Mouse (Mus musculus): ENCODE measurements around the gene 1700029I15Rik. TPM values are rescaled to one million over a fixed set of nuclear protein-coding genes. Genes with fewer than 3 reads are reported as not detected.
A peak's percentile ranks its signal among the peaks of the same experiment; 100 is the strongest.

Gene 1700029I15Rik
- polyA plus RNA-seq, 1 experiment: 1.1 TPM

DNA sequence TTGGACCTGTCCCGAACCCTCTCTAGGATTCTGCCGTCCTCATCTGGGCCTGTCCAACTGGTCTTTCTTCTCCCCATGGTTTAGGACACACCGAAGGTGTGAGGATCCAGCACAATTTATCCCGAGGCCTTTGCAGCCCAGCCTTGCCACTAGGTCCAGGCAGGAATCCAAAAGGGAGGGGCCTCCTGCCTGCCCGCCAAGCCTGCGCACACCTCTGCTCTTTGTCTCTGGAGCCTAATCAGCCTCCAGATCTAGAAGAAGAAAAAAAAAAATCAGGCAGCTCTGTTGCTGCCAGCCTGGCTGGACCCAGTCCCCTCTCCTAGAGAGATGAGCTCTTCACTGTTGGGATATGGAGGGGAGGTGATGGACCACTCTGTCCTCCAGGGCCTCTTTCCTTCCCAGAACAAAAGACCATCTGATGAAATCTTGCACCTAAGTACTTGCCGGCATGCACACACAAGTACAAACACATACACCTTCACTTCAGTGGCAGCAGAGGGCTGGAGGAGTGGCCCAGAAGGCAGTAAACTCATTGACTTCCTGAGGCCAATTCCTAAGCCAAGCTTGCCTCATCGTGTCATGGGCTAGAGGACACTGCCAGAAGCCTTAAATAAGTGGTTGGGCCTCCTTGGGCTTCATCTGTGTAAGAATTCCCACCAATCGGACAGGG is 9.4 kb upstream of the 1700029I15Rik start:
- Histone ChIP-seq H3K4me1 (ENCODE audit: control insufficient read depth, insufficient read depth, low read length) (peaks cover 8% of the 10 kb centered on the region; the same call in 1 of the 2 replicates), H3K27ac (ENCODE audit: insufficient read depth, low read depth, low read length) (no peak overlapping the region), H3K4me3 (ENCODE audit: insufficient read depth, low read length) (no peak overlapping the region)
- TF ChIP-seq POLR2A (IDR thresholded peaks at IDR 0.05; ENCODE audit: borderline replicate concordance, low read depth, low read length) (no peak), CTCF (IDR thresholded peaks at IDR 0.05; ENCODE audit: low read depth, low read length) (no peak)

- H3K4me1 ChIP-seq (ENCODE audit: control insufficient read depth, insufficient read depth, low read length): peaks cover 8% of the 10 kb centered on the region; the same call in 1 of the 2 replicates
- no peak overlapping the region for H3K27ac ChIP-seq (ENCODE audit: insufficient read depth, low read depth, low read length)
Observed at GRCm38 (mm10) chr2:92373437-92373813, 8.9 kb upstream of the 1700029I15Rik start.

DNA sequence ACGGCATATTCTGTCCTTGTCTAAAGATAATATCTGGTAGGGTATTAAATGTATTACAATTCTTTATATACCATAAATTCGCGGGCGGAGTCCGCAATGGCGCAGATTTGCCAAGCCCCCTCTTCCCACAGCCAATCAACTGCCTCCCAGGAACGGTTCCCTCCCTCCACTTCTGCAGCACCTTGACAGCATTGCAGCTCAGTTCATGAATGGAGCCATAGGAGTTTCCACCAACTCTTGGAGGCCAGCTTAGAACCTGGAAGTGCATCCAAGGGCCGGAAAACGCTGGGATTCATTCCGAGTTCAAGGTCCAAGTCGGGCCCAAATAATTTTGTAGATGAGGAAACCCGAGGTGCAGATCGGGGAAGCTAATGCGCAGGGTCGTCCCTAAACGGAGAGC is 7.8 kb upstream of the 1700029I15Rik start, which contains the start of the genes Pex16 and Large2:
Gene Pex16 (plus strand): TSS at position 163 of the 400 bp plus-strand sequence.
Gene Large2 (minus strand): TSS at position 356 of the 400 bp plus-strand sequence.
- Histone ChIP-seq H3K27ac (ENCODE audit: insufficient read depth, low read depth, low read length) (peak within 1 kb of the TSS; percentile 74), H3K4me3 (ENCODE audit: insufficient read depth, low read length) (peak within 1 kb of the TSS; percentile 91), H3K4me1 (ENCODE audit: control insufficient read depth, insufficient read depth, low read length) (peaks cover 17% of the 10 kb centered on the region)
- TF ChIP-seq CTCF (IDR thresholded peaks at IDR 0.05; ENCODE audit: low read depth, low read length) (no peak), POLR2A (IDR thresholded peaks at IDR 0.05; ENCODE audit: borderline replicate concordance, low read depth, low read length) (no peak)

More at GRCm38 (mm10) chr2:92373437-92373813, 8.9 kb upstream of the 1700029I15Rik start:
- H3K4me3 ChIP-seq (ENCODE audit: insufficient read depth, low read length): no peak overlapping the region
- TF ChIP-seq POLR2A (IDR thresholded peaks at IDR 0.05; ENCODE audit: borderline replicate concordance, low read depth, low read length) (no peak), CTCF (IDR thresholded peaks at IDR 0.05; ENCODE audit: low read depth, low read length) (no peak)

GRCm38 (mm10) chr2:92375099-92375623 is 7.2 kb upstream of the 1700029I15Rik start:
- TF ChIP-seq POLR2A (IDR thresholded peaks at IDR 0.05; ENCODE audit: borderline replicate concordance, low read depth, low read length): no peak
- TF ChIP-seq CTCF (IDR thresholded peaks at IDR 0.05; ENCODE audit: low read depth, low read length): no peak
- Histone ChIP-seq H3K4me3 (ENCODE audit: insufficient read depth, low read length) (peak overlapping the region; percentile 91), H3K4me1 (ENCODE audit: control insufficient read depth, insufficient read depth, low read length) (peaks cover 23% of the 10 kb centered on the region), H3K27ac (ENCODE audit: insufficient read depth, low read depth, low read length) (peak overlapping the region; percentile 74)

- Histone ChIP-seq H3K27ac (ENCODE audit: insufficient read depth, low read depth, low read length) (peak overlapping the region; percentile 46), H3K4me1 (ENCODE audit: control insufficient read depth, insufficient read depth, low read length) (peaks cover 28% of the 10 kb centered on the region), H3K4me3 (ENCODE audit: insufficient read depth, low read length) (peak overlapping the region; percentile 91)
- no peak for TF ChIP-seq POLR2A (IDR thresholded peaks at IDR 0.05; ENCODE audit: borderline replicate concordance, low read depth, low read length)
- TF ChIP-seq CTCF (IDR thresholded peaks at IDR 0.05; ENCODE audit: low read depth, low read length): no peak
Observed at GRCm38 (mm10) chr2:92375788-92376187, 6.5 kb upstream of the 1700029I15Rik start.

GRCm38 (mm10) chr2:92376300-92376699 is 6.0 kb upstream of the 1700029I15Rik start:
- Histone ChIP-seq H3K27ac (ENCODE audit: insufficient read depth, low read depth, low read length) (no peak overlapping the region), H3K4me1 (ENCODE audit: control insufficient read depth, insufficient read depth, low read length) (peaks cover 28% of the 10 kb centered on the region), H3K4me3 (ENCODE audit: insufficient read depth, low read length) (peak overlapping the region; percentile 91)
- no peak for TF ChIP-seq POLR2A (IDR thresholded peaks at IDR 0.05; ENCODE audit: borderline replicate concordance, low read depth, low read length)
- TF ChIP-seq CTCF (IDR thresholded peaks at IDR 0.05; ENCODE audit: low read depth, low read length): no peak

DNA sequence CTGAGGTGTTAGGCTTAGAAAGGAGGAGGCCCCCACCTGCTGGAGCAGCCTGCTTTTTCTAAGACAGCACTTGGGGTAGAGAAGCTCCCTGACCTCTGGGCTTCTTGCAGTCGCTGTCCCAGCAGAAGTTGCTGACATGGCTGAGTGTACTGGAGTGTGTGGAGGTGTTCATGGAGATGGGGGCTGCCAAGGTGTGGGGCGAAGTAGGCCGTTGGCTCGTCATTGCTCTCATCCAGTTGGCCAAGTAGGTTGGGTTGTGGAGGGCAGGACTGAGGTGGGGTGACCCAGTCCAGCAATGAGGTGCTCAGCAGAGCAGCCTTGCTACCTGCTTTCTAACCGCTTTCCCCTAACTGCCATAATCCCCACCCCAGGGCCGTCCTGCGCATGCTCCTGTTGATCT is 5.0 kb upstream of the 1700029I15Rik start:
- peaks cover 28% of the 10 kb centered on the region for H3K4me1 ChIP-seq (ENCODE audit: control insufficient read depth, insufficient read depth, low read length)
- no peak overlapping the region for H3K4me3 ChIP-seq (ENCODE audit: insufficient read depth, low read length)
- no peak for TF ChIP-seq POLR2A (IDR thresholded peaks at IDR 0.05; ENCODE audit: borderline replicate concordance, low read depth, low read length)
- TF ChIP-seq CTCF (IDR thresholded peaks at IDR 0.05; ENCODE audit: low read depth, low read length): no peak
- no peak overlapping the region for H3K27ac ChIP-seq (ENCODE audit: insufficient read depth, low read depth, low read length)

- peaks cover 26% of the 10 kb centered on the region for H3K4me1 ChIP-seq (ENCODE audit: control insufficient read depth, insufficient read depth, low read length)
- H3K4me3 ChIP-seq (ENCODE audit: insufficient read depth, low read length): no peak overlapping the region
- H3K27ac ChIP-seq (ENCODE audit: insufficient read depth, low read depth, low read length): peak overlapping the region; percentile 27
- TF ChIP-seq CTCF (IDR thresholded peaks at IDR 0.05; ENCODE audit: low read depth, low read length) (no peak), POLR2A (IDR thresholded peaks at IDR 0.05; ENCODE audit: borderline replicate concordance, low read depth, low read length) (no peak)
Observed at GRCm38 (mm10) chr2:92379783-92380494, 2.4 kb upstream of the 1700029I15Rik start.

DNA sequence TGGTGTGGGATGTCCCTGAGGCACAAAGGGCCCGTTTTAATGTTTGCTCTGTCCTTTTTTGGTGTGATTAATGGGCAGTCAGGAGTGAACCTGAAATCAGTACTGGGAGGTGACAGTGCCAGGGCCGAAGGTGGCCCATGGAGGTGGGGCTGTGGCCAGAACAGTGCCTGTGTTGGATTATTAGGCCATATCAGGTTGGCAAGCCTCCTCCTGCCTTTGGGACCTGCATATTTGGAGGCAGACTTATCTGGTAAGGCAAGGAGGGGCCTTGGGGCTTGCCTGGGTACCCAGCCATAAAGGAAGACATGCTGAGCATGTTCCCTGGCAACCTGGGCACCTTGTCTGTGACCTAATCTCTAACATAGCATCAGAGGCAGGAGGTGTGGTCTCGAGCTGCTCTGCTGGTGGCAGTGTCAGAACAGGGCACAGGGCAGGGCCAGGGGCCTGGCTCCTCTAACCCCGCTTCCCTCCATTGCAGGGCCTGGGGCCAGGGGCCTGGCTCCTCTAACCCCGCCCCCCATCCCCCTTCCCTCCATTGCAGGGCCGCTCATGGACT is 1.8 kb upstream of the 1700029I15Rik start:
- no peak for TF ChIP-seq POLR2A (IDR thresholded peaks at IDR 0.05; ENCODE audit: borderline replicate concordance, low read depth, low read length)
- TF ChIP-seq CTCF (IDR thresholded peaks at IDR 0.05; ENCODE audit: low read depth, low read length): no peak
- Histone ChIP-seq H3K4me3 (ENCODE audit: insufficient read depth, low read length) (no peak overlapping the region), H3K4me1 (ENCODE audit: control insufficient read depth, insufficient read depth, low read length) (peaks cover 26% of the 10 kb centered on the region), H3K27ac (ENCODE audit: insufficient read depth, low read depth, low read length) (no peak overlapping the region)
